Mouse (Mus musculus) skeletal muscle tissue, adult 2 months (tissue): ENCODE data around the gene Sppl2c.
A peak's percentile ranks its signal among the peaks of the same experiment; 100 is the strongest.

Source experiments
- DNase-seq: peaks from one replicate; pipeline ENCODE4 v3.0.0-alpha.2; 2012; ENCODE audit warnings: low read depth, low spot score

The Sppl2c gene

GRCm38 (mm10) chr11:104186135-104186836 lies at the start of gene Sppl2c:
Gene Sppl2c (plus strand): TSS chr11:104186327.
- no peak for DNase-seq

GRCm38 (mm10) chr11:104138976-104139375 lies 47.2 kb upstream of the Sppl2c start:
- DNase-seq, result no peak

- no peak for DNase-seq
These were observed 41.2 kb upstream of the Sppl2c start for GRCm38 (mm10) chr11:104144930-104145329.

GRCm38 (mm10) chr11:104148787-104149186 lies 37.3 kb upstream of the Sppl2c start:
- no peak for DNase-seq

GRCm38 (mm10) chr11:104150911-104151310 lies 35.2 kb upstream of the Sppl2c start:
- DNase-seq, result no peak

- DNase-seq, result no peak
These were observed 31.8 kb upstream of the Sppl2c start for GRCm38 (mm10) chr11:104154332-104154731.

- DNase-seq, result no peak
These were observed 31.1 kb upstream of the Sppl2c start for GRCm38 (mm10) chr11:104154820-104155635.

- DNase-seq, result no peak
These were observed 30.2 kb upstream of the Sppl2c start for GRCm38 (mm10) chr11:104155899-104156298.

- DNase-seq, result no peak
These were observed 29.7 kb upstream of the Sppl2c start for GRCm38 (mm10) chr11:104156391-104156790.

GRCm38 (mm10) chr11:104157603-104158259 lies 28.4 kb upstream of the Sppl2c start:
- no peak for DNase-seq

GRCm38 (mm10) chr11:104158260-104158907 lies 27.7 kb upstream of the Sppl2c start:
- DNase-seq, result no peak

- DNase-seq, result no peak
These were observed 26.3 kb upstream of the Sppl2c start for GRCm38 (mm10) chr11:104159769-104160272.

- DNase-seq, result no peak
These were observed 25.0 kb upstream of the Sppl2c start for GRCm38 (mm10) chr11:104161153-104161552.

- DNase-seq, result no peak
These were observed 21.9 kb upstream of the Sppl2c start for GRCm38 (mm10) chr11:104164257-104164656.

- DNase-seq, result peak; percentile 12
These were observed 14.8 kb upstream of the Sppl2c start for GRCm38 (mm10) chr11:104171281-104171781.

- no peak for DNase-seq
These were observed 7.2 kb upstream of the Sppl2c start for GRCm38 (mm10) chr11:104178893-104179292.

GRCm38 (mm10) chr11:104179804-104180203 lies 6.3 kb upstream of the Sppl2c start:
- no peak for DNase-seq

GRCm38 (mm10) chr11:104182141-104182540 lies 4.0 kb upstream of the Sppl2c start:
- no peak for DNase-seq

GRCm38 (mm10) chr11:104186837-104187150 lies 667 bp downstream of the Sppl2c start:
- DNase-seq, result no peak

GRCm38 (mm10) chr11:104187766-104188165 lies 1.6 kb downstream of the Sppl2c start:
- DNase-seq, result no peak

- DNase-seq, result no peak
These were observed 3.9 kb downstream of the Sppl2c start for GRCm38 (mm10) chr11:104190008-104190407.

- DNase-seq, result no peak
These were observed 9.3 kb downstream of the Sppl2c start for GRCm38 (mm10) chr11:104195382-104195781.
